Mouse (Mus musculus): ENCODE results near the gene Gm7697. TPM values are rescaled to one million over a fixed set of nuclear protein-coding genes. Genes with fewer than 3 reads are reported as not detected.
"Not testable (repeated sequence)": the region's sequence is repeated elsewhere in the genome, so short reads cannot be mapped to it uniquely, and the experiment has no call there.

Gene Gm7697
- total and polyA plus RNA-seq, 2 experiments from 2014 or later: not detected

GRCm38 (mm10) chr8:69474946-69475345, 47.8 kb downstream of the Gm7697 start:
- not testable (repeated sequence) for H3K9ac ChIP-seq (replicated peaks; ENCODE audit: low read length); H3K9me3 ChIP-seq (ENCODE audit: low read length); ATAC-seq; H3K36me3 ChIP-seq (ENCODE audit: insufficient read depth, low read length); H3K4me1 ChIP-seq (ENCODE audit: insufficient read depth, low read length); H3K27me3 ChIP-seq (ENCODE audit: insufficient read depth, low read length); H3K4me3 ChIP-seq (ENCODE audit: low read length); H3K27ac ChIP-seq; H3K4me2 ChIP-seq (ENCODE audit: low read depth, low read length)
- WGBS: 81% methylated on average over 3 of the region's 3 CpGs
- DNase-seq (ENCODE audit: low spot score): peak; percentile 27

DNA sequence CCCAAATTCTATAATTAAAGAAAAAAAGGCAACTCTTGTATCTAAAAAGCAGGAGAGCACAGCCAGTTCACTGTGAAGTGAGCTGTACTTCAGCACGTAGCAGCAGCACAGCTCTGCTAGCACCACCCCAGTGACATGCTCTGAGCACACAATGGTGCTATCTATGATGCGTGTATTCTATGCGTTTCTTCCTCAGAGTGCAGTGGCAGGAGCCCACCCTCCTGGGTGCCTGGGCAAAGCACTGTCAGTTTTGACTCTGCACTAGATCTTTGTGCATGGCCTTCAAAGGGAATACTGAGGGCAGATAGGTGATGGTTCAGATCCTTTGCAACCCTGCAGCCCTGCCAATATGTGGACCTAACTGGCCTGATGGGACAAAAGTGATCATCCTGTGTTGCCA, 69.3 kb downstream of the Gm7697 start, which contains the start of gene Gm9495:
Gm9495 (minus strand) TSS at position 101 of the 400 bp plus-strand sequence.
- H3K4me3 ChIP-seq (ENCODE audit: low read length); H3K4me1 ChIP-seq (ENCODE audit: insufficient read depth, low read length); H3K27ac ChIP-seq; H3K4me2 ChIP-seq (ENCODE audit: low read depth, low read length); H3K9ac ChIP-seq (replicated peaks; ENCODE audit: low read length); ATAC-seq; H3K27me3 ChIP-seq (ENCODE audit: insufficient read depth, low read length); DNase-seq (ENCODE audit: low spot score); H3K36me3 ChIP-seq (ENCODE audit: insufficient read depth, low read length); H3K9me3 ChIP-seq (ENCODE audit: low read length): not testable (repeated sequence)
- WGBS: 92% methylated on average over 1 of the region's 3 CpGs

Other genes with a start within 250 kb of the Gm7697 start
- not detected in 2 replicates for gene Gm9495, start 69.4 kb downstream of the Gm7697 start, total RNA-seq (2014; rRNA removed)
- 0.08 TPM in 1 of 2 replicates, not detected in the other for gene Gm9495, start 69.4 kb downstream of the Gm7697 start, polyA plus RNA-seq (2015; fragmentation: Nextera tagmentation; extraction: Ambion mirVana)
- 23.1 and 23.9 TPM in 2 replicates for gene Zfp868, start 102.6 kb upstream of the Gm7697 start, total RNA-seq (2014; rRNA removed)
- gene Zfp868, start 102.6 kb upstream of the Gm7697 start, polyA plus RNA-seq (2015; fragmentation: Nextera tagmentation; extraction: Ambion mirVana): 21.7 and 23.4 TPM in 2 replicates
- gene Zfp964, start 131.5 kb upstream of the Gm7697 start, total RNA-seq (2014; rRNA removed): 3.0 and 6.3 TPM in 2 replicates
- 0.93 and 1.4 TPM in 2 replicates for gene Zfp964, start 131.5 kb upstream of the Gm7697 start, polyA plus RNA-seq (2015; fragmentation: Nextera tagmentation; extraction: Ambion mirVana)
- gene Zfp869, start 187.7 kb upstream of the Gm7697 start, total RNA-seq (2014; rRNA removed): 9.5 and 16.1 TPM in 2 replicates
- 17.5 and 18.4 TPM in 2 replicates for gene Zfp869, start 187.7 kb upstream of the Gm7697 start, polyA plus RNA-seq (2015; fragmentation: Nextera tagmentation; extraction: Ambion mirVana)
- 3.0 and 4.9 TPM in 2 replicates for gene Zfp963, start 227.0 kb upstream of the Gm7697 start, total RNA-seq (2014; rRNA removed)
- gene Zfp963, start 227.0 kb upstream of the Gm7697 start, polyA plus RNA-seq (2015; fragmentation: Nextera tagmentation; extraction: Ambion mirVana): 3.7 and 4.8 TPM in 2 replicates

All from hindbrain, postnatal 0 days (tissue).